Mouse (Mus musculus): Measurements from ENCODE around the gene Saysd1.
A peak's percentile ranks its signal among the peaks of the same experiment; 100 is the strongest.

The Saysd1 gene

GRCm38 (mm10) chr14:20138484-20139355 is at the start of gene Saysd1:
Gene Saysd1 (minus strand): TSS chr14:20138534.
- DNase-seq (ENCODE audit: low read depth, low spot score), result no peak

GRCm38 (mm10) chr14:20185426-20185825 is 47.1 kb upstream of the Saysd1 start:
- no peak for DNase-seq (ENCODE audit: low read depth, low spot score)

- DNase-seq (ENCODE audit: low read depth, low spot score), result no peak
Observed at GRCm38 (mm10) chr14:20183701-20184100, 45.4 kb upstream of the Saysd1 start.

- DNase-seq (ENCODE audit: low read depth, low spot score), result no peak
Observed at GRCm38 (mm10) chr14:20182596-20182995, 44.3 kb upstream of the Saysd1 start.

GRCm38 (mm10) chr14:20181466-20181921 is 43.2 kb upstream of the Saysd1 start, which contains the start of gene Kcnk5:
Gene Kcnk5 (minus strand): TSS chr14:20181809.
- peak; percentile 89 for DNase-seq (ENCODE audit: low read depth, low spot score)

GRCm38 (mm10) chr14:20180751-20181162 is 42.4 kb upstream of the Saysd1 start:
- peak; percentile 52 for DNase-seq (ENCODE audit: low read depth, low spot score)

- no peak for DNase-seq (ENCODE audit: low read depth, low spot score)
Observed at GRCm38 (mm10) chr14:20180304-20180703, 42.0 kb upstream of the Saysd1 start.

- DNase-seq (ENCODE audit: low read depth, low spot score), result peak; percentile 52
Observed at GRCm38 (mm10) chr14:20179731-20180280, 41.5 kb upstream of the Saysd1 start.

GRCm38 (mm10) chr14:20179080-20179479 is 40.7 kb upstream of the Saysd1 start:
- DNase-seq (ENCODE audit: low read depth, low spot score), result peak; percentile 50

- no peak for DNase-seq (ENCODE audit: low read depth, low spot score)
Observed at GRCm38 (mm10) chr14:20178593-20178992, 40.3 kb upstream of the Saysd1 start.

GRCm38 (mm10) chr14:20177494-20178123 is 39.3 kb upstream of the Saysd1 start:
- DNase-seq (ENCODE audit: low read depth, low spot score), result peak; percentile 60

- DNase-seq (ENCODE audit: low read depth, low spot score), result no peak
Observed at GRCm38 (mm10) chr14:20175705-20176104, 37.4 kb upstream of the Saysd1 start.

GRCm38 (mm10) chr14:20175114-20175513 is 36.8 kb upstream of the Saysd1 start:
- no peak for DNase-seq (ENCODE audit: low read depth, low spot score)

GRCm38 (mm10) chr14:20174696-20175095 is 36.4 kb upstream of the Saysd1 start:
- peak; percentile 44 for DNase-seq (ENCODE audit: low read depth, low spot score)

GRCm38 (mm10) chr14:20173873-20174490 is 35.6 kb upstream of the Saysd1 start:
- peak; percentile 82 for DNase-seq (ENCODE audit: low read depth, low spot score)

- peak; percentile 28 for DNase-seq (ENCODE audit: low read depth, low spot score)
Observed at GRCm38 (mm10) chr14:20172924-20173323, 34.6 kb upstream of the Saysd1 start.

GRCm38 (mm10) chr14:20172509-20172908 is 34.2 kb upstream of the Saysd1 start:
- DNase-seq (ENCODE audit: low read depth, low spot score), result no peak

GRCm38 (mm10) chr14:20171840-20172239 is 33.5 kb upstream of the Saysd1 start:
- DNase-seq (ENCODE audit: low read depth, low spot score), result no peak

- DNase-seq (ENCODE audit: low read depth, low spot score), result no peak
Observed at GRCm38 (mm10) chr14:20169251-20169650, 30.9 kb upstream of the Saysd1 start.

- peak; percentile 57 for DNase-seq (ENCODE audit: low read depth, low spot score)
Observed at GRCm38 (mm10) chr14:20168478-20168877, 30.1 kb upstream of the Saysd1 start.

GRCm38 (mm10) chr14:20168054-20168453 is 29.7 kb upstream of the Saysd1 start:
- DNase-seq (ENCODE audit: low read depth, low spot score), result no peak

GRCm38 (mm10) chr14:20165413-20165812 is 27.1 kb upstream of the Saysd1 start:
- no peak for DNase-seq (ENCODE audit: low read depth, low spot score)

Data from CD4-positive helper T cell, adult 2 months (primary cell).